Mouse (Mus musculus) heart, adult 2 months (tissue): ENCODE results near the gene Myo15.

ENCODE experiments used
- CTCF ChIP-seq: fragments of 200-600 bp; IDR thresholded peaks from 2 replicates; pipeline ENCODE4 v1.8.1; 2022; ENCODE audit warnings: antibody characterized with exemption, mild to moderate bottlenecking, moderate library complexity
- POLR2A ChIP-seq: fragments of 200-500 bp; IDR thresholded peaks from 2 replicates; pipeline ENCODE4 v1.6.1; 2011; ENCODE audit warnings: mild to moderate bottlenecking, low read depth, low read length, control low read depth; ENCODE audit not compliant: insufficient read depth

DNA sequence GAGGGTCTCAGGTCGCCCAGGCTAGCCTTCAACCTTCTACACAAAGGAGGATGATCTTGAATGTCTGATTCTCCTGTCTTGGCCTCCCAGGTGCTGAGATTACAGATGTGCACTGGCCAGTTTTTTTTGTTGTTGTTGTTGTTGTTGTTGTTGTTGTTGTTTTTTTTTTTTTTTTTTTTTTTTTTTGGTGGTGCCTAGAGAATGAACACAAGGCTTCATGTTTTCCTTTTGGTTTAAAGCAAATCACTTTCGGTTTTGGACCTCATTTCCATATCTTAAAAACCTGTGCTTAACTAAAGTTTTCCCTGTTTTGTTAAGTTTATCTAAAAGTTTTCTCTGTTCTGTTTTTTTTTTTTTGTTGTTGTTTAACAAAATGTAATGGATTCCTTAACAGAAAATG is 70.4 kb downstream of the Myo15 start:
- TF ChIP-seq CTCF = no peak
- no peak for TF ChIP-seq POLR2A
